In genomic region chr16:8562827-8563226, GRCm38 (mm10) we compare ENCODE assay signal across 9 mouse cellular contexts. TPM values are rescaled to one million over a fixed set of nuclear protein-coding genes. Genes with fewer than 3 reads are reported as not detected.
A peak's percentile ranks its signal among the peaks of the same experiment; 100 is the strongest.
DNase-seq lines count a peak whose midpoint lies in the region; TF ChIP-seq lines count a peak whose summit lies in the region.
"Not testable (repeated sequence)": the region's sequence is repeated elsewhere in the genome, so short reads cannot be mapped to it uniquely, and the experiment has no call there.
"Had no signal": no experiment of that assay in that cellular context is flagged by ENCODE, and none has a peak within 500 bp of the region (broad histone marks: within the 10 kb centered on the region; RNA-seq: fewer than 3 reads in every experiment).

No protein-coding gene starts in this region.

- not testable (repeated sequence) for TF ChIP-seq POLR2A in ES-Bruce4 (IDR thresholded peaks at IDR 0.05; ENCODE audit: insufficient read depth, low read length)

- H3K27ac ChIP-seq in ES-Bruce4 (ENCODE audit: insufficient read depth, low read length) (peak overlapping the region; percentile 89), ES-E14 (ENCODE audit: insufficient read depth, low read depth, low read length, poor library complexity, severe bottlenecking) (peak overlapping the region; percentile 89; the same call in 1 of the 2 replicates)
- H3K27ac ChIP-seq in heart, embryonic 10.5 days, result not testable (repeated sequence)

- H3K9ac ChIP-seq in ES-Bruce4 (ENCODE audit: low read depth, poor library complexity, severe bottlenecking) (peak overlapping the region; percentile 84), ES-E14 (ENCODE audit: insufficient read depth, low read depth, low read length, poor library complexity, severe bottlenecking) (peak overlapping the region; percentile 79; the same call in 1 of the 2 replicates)

- H3K36me3 ChIP-seq in E14TG2a.4 (ENCODE audit: insufficient read depth, low read length), result peaks cover 11% of the 10 kb centered on the region
- not testable (repeated sequence) for H3K36me3 ChIP-seq in ES-Bruce4 (ENCODE audit: control insufficient read depth, insufficient read depth, low read length, poor library complexity, severe bottlenecking); ES-E14 (ENCODE audit: control insufficient read depth, insufficient read depth, low read length, poor library complexity, severe bottlenecking); heart, embryonic 10.5 days

- DNase-seq in ES-CJ7 (ENCODE audit: low read depth, low spot score) (peak; percentile 82), R1 (ENCODE audit: low read depth, low spot score) (peak; percentile 92), ZHBTc4 (ENCODE audit: low read depth, low spot score) (peak; percentile 76)
- not testable (repeated sequence) for DNase-seq in ES-E14 (ENCODE audit: low read depth, low spot score)
- peak; percentile 45 for DNase-seq in heart, embryonic 10.5 days (ENCODE audit: low spot score)
- peak; percentile 35 for DNase-seq in testis, postnatal 10 days (ENCODE audit: low spot score)

- H3K27me3 ChIP-seq in E14TG2a.4 (ENCODE audit: insufficient read depth, low read length); ES-Bruce4 (ENCODE audit: control insufficient read depth, insufficient read depth, low read length, poor library complexity, severe bottlenecking); heart, embryonic 10.5 days (ENCODE audit: insufficient read depth, poor library complexity, severe bottlenecking): not testable (repeated sequence)

- WGBS in heart, embryonic 10.5 days, result 47% methylated on average over 3 of the region's 3 CpGs

- peak overlapping the region; percentile 83 for H3K4me3 ChIP-seq in E14TG2a.4 (replicated peaks; ENCODE audit: low read length)
- peak overlapping the region; percentile 91 for H3K4me3 ChIP-seq in ES-Bruce4 (ENCODE audit: low read depth, low read length)
- H3K4me3 ChIP-seq in ES-E14 (ENCODE audit: insufficient read depth in 1 of 2, low read depth in 1 of 2, low read length in 2 of 2, poor library complexity in 1 of 2, severe bottlenecking in 1 of 2), result peak overlapping the region; percentile 66 to 72; a peak in 3 of 4 replicates
- not testable (repeated sequence) for H3K4me3 ChIP-seq in heart, embryonic 10.5 days

- TF ChIP-seq EP300 in ES-Bruce4 (IDR thresholded peaks at IDR 0.05; ENCODE audit: insufficient read depth, low read depth, low read length), result peak; percentile 88

- H3K4me1 ChIP-seq in E14TG2a.4 (replicated peaks; ENCODE audit: low read depth, low read length), result peaks cover 42% of the 10 kb centered on the region
- H3K4me1 ChIP-seq in ES-Bruce4 (ENCODE audit: control insufficient read depth, insufficient read depth, low read length); heart, embryonic 10.5 days: not testable (repeated sequence)
- peaks cover 6 to 14% of the 10 kb centered on the region in 2 experiments for H3K4me1 ChIP-seq in ES-E14 (ENCODE audit: control insufficient read depth in 2 of 2, insufficient read depth in 2 of 2, low read length in 2 of 2, poor library complexity in 1 of 2)

- TF ChIP-seq CTCF in E14TG2a.4 (conservative IDR thresholded peaks at IDR 0.05; ENCODE audit: low read length); ES-Bruce4 (IDR thresholded peaks at IDR 0.05; ENCODE audit: low read depth, low read length): not testable (repeated sequence)

- H3K9me3 ChIP-seq in E14TG2a.4 (ENCODE audit: low read length) (peaks cover 22% of the 10 kb centered on the region), ES-Bruce4 (replicated peaks; ENCODE audit: control insufficient read depth, insufficient read depth, low read length, poor library complexity, severe bottlenecking) (peaks cover 16% of the 10 kb centered on the region)
- H3K9me3 ChIP-seq in ES-E14 (ENCODE audit: control insufficient read depth, insufficient read depth, low read depth, low read length); heart, embryonic 10.5 days: not testable (repeated sequence)

- in situ Hi-C loops in ES-E14 (cut with MboI; ENCODE audit: low sequenced_read_pairs in 2 of 2, unreplicated experiment in 2 of 2), result not testable (repeated sequence)

RNA-seq across cellular contexts. Expression of gene Abat, which starts 49.6 kb away (rescaled TPM):
- 1.8 and 2.8 TPM in 2 replicates for polyA plus RNA-seq in ES-Bruce4 (2011; ENCODE audit: insufficient read depth, insufficient read length, low read depth, missing spikeins)
- total RNA-seq in ES-E14 (2012; rRNA removed), result 2.3 and 4.3 TPM in 2 replicates
- 34.7 and 41.8 TPM in 2 replicates for polyA plus RNA-seq in heart, embryonic 10.5 days (2016; fragmentation: Nextera tagmentation; extraction: Ambion mirVana)
- polyA plus RNA-seq: G1E had no signal
